Mouse (Mus musculus): Measurements from ENCODE around the gene Macrod2.

GRCm38 (mm10) chr2:141712265-141712664 is 1317.2 kb downstream of the Macrod2 start:
- TF ChIP-seq CTCF (IDR thresholded peaks at IDR 0.05; ENCODE audit: insufficient read depth, low read depth, low read length) (no peak), POLR2A (IDR thresholded peaks at IDR 0.05; ENCODE audit: insufficient read depth, low read depth, low read length) (no peak)
